Mouse (Mus musculus): ENCODE measurements around the gene Isyna1. TPM values are rescaled to one million over a fixed set of nuclear protein-coding genes. Genes with fewer than 3 reads are reported as not detected.

Isyna1 gene
- total and polyA plus RNA-seq, 3 experiments = 84.1 to 189 TPM; not detected in 1

DNA sequence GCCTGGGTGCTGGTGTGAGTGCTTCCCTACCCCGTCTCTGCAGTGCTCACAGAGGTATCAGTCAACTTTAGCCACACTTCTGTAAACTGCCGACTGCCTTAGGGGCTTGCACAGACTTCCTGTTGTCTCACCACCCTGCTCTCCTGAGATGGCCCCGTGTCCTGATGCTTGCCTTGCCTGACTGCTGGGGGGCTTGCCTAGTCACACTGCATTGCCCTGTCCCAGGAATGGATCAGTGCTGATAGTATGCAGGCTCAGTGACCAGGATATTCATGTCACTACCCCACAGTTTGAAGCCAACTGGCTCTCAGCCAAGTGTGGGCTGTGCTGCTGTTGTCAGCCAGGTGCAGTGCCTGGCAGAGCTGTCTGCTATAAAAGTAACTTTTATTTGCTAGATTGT, 28.6 kb upstream of the Isyna1 start (continued):
- TF ChIP-seq CTCF (IDR thresholded peaks at IDR 0.05 in 2 of 3, conservative IDR thresholded peaks at IDR 0.05 in 1 of 3; ENCODE audit: control insufficient read depth in 1 of 3, insufficient read depth in 1 of 3, low read depth in 2 of 3, low read length in 3 of 3, poor library complexity in 1 of 3, severe bottlenecking in 1 of 3) (no peak), TAL1 (IDR thresholded peaks at IDR 0.05; ENCODE audit: low read length) (peak; percentile 31; the same call in 1 of the 2 replicates), POLR2A (IDR thresholded peaks at IDR 0.05; ENCODE audit: control insufficient read depth in 1 of 2, insufficient read depth in 1 of 2, low read depth in 1 of 2, low read length in 2 of 2, poor library complexity in 1 of 2) (no peak), MYB (IDR thresholded peaks at IDR 0.05; ENCODE audit: low read depth, low read length) (0 out of 2 replicates have a peak, but pooled peaks have one; percentile 2), ZMIZ1 (IDR thresholded peaks at IDR 0.05; ENCODE audit: low read depth, low read length) (no peak), GATA1 (IDR thresholded peaks at IDR 0.05; ENCODE audit: low read depth, low read length) (no peak), SIN3A (IDR thresholded peaks at IDR 0.05; ENCODE audit: low read length) (peak; percentile 45), TCF12 (IDR thresholded peaks at IDR 0.05; ENCODE audit: low read depth, low read length) (no peak; the same call in none of the 2 replicates), CHD2 (IDR thresholded peaks at IDR 0.05; ENCODE audit: low read length) (no peak), RCOR1 (IDR thresholded peaks at IDR 0.05; ENCODE audit: low read depth, low read length) (no peak), ZC3H11A (IDR thresholded peaks at IDR 0.05; ENCODE audit: low read depth, low read length) (no peak), GABPA (IDR thresholded peaks at IDR 0.05; ENCODE audit: low read depth, low read length) (no peak), POLR2AphosphoS5 (IDR thresholded peaks at IDR 0.05; ENCODE audit: borderline replicate concordance, low read depth, low read length) (no peak), MEF2A (IDR thresholded peaks at IDR 0.05; ENCODE audit: extremely low read depth, insufficient replicate concordance, low read depth, low read length, poor library complexity, severe bottlenecking) (no peak)

GRCm38 (mm10) chr8:70570360-70570759, 23.8 kb upstream of the Isyna1 start:
- peaks cover 12 to 15% of the 10 kb centered on the region in 2 experiments for H3K4me1 ChIP-seq (ENCODE audit: control insufficient read depth in 1 of 2, insufficient read depth in 2 of 2, low read length in 2 of 2)
- no peak for DNase-seq (ENCODE audit: low read depth, low spot score)

DNA sequence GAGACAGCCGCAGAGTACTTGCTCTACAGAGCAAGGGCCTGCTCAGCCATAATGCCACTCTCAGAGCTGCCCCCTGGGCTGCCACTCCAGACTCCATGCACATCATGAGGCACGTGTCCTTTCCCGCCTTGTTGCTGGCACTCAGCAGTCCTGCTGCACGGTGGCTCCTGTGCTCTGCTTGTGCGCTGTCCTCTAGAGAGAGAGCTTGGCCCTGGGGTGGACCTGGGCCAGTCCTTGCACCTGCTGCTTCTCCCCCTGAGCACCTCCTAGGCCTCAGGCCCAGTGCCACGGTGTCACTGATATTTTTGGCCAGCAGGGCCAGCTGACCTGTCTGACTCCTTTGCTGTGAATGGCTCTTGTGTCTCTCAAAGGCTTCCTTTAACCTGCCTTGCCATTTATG, 23.2 kb upstream of the Isyna1 start:
- H3K79me2 ChIP-seq (ENCODE audit: control insufficient read depth, insufficient read depth, low read length, poor library complexity) = peaks cover 3% of the 10 kb centered on the region; the same call in 1 of the 2 replicates
- no peak overlapping the region for H3K9ac ChIP-seq (ENCODE audit: control insufficient read depth, low read depth, low read length, poor library complexity, severe bottlenecking)
- H3K27ac ChIP-seq (ENCODE audit: control insufficient read depth, low read depth, low read length) = no peak overlapping the region
- H3K27me3 ChIP-seq (ENCODE audit: control insufficient read depth in 1 of 2, insufficient read depth in 2 of 2, low read length in 2 of 2) = no peaks in the 10 kb centered on the region
- TF ChIP-seq USF1 (IDR thresholded peaks at IDR 0.05; ENCODE audit: low read depth, low read length) (no peak), POLR2AphosphoS5 (IDR thresholded peaks at IDR 0.05; ENCODE audit: borderline replicate concordance, low read depth, low read length) (no peak), HCFC1 (IDR thresholded peaks at IDR 0.05; ENCODE audit: low read depth, low read length) (no peak), CHD2 (IDR thresholded peaks at IDR 0.05; ENCODE audit: low read length) (no peak), MEF2A (IDR thresholded peaks at IDR 0.05; ENCODE audit: extremely low read depth, insufficient replicate concordance, low read depth, low read length, poor library complexity, severe bottlenecking) (no peak), MAZ (IDR thresholded peaks at IDR 0.05; ENCODE audit: low read depth, low read length) (no peak), POLR2A (IDR thresholded peaks at IDR 0.05; ENCODE audit: control insufficient read depth in 1 of 2, insufficient read depth in 1 of 2, low read depth in 1 of 2, low read length in 2 of 2, poor library complexity in 1 of 2) (no peak), TCF12 (IDR thresholded peaks at IDR 0.05; ENCODE audit: low read depth, low read length) (no peak), CTCF (IDR thresholded peaks at IDR 0.05 in 2 of 3, conservative IDR thresholded peaks at IDR 0.05 in 1 of 3; ENCODE audit: control insufficient read depth in 1 of 3, insufficient read depth in 1 of 3, low read depth in 2 of 3, low read length in 3 of 3, poor library complexity in 1 of 3, severe bottlenecking in 1 of 3) (no peak), ZNF384 (IDR thresholded peaks at IDR 0.05; ENCODE audit: low read depth, low read length) (no peak), NELFE (IDR thresholded peaks at IDR 0.05; ENCODE audit: low read depth, low read length) (no peak), RAD21 (IDR thresholded peaks at IDR 0.05; ENCODE audit: low read depth, low read length) (no peak), MYC (IDR thresholded peaks at IDR 0.05; ENCODE audit: low read depth, low read length) (no peak)
- H3K4me3 ChIP-seq (ENCODE audit: control insufficient read depth in 1 of 2, insufficient read depth in 1 of 2, low read depth in 2 of 2, low read length in 2 of 2) = no peak overlapping the region
- peaks cover 0 to 14% of the 10 kb centered on the region in 2 experiments; a peak in 2 of 4 replicates for H3K36me3 ChIP-seq (ENCODE audit: control insufficient read depth in 1 of 2, insufficient read depth in 2 of 2, low read length in 2 of 2)
- H3K4me1 ChIP-seq (ENCODE audit: control insufficient read depth in 1 of 2, insufficient read depth in 2 of 2, low read length in 2 of 2) = peaks cover 8 to 10% of the 10 kb centered on the region in 2 experiments
- no peaks in the 10 kb centered on the region for H3K9me3 ChIP-seq (replicated peaks; ENCODE audit: insufficient read depth, low read length)
- no peak for DNase-seq (ENCODE audit: low read depth, low spot score)

More at GRCm38 (mm10) chr8:70570360-70570759, 23.8 kb upstream of the Isyna1 start:
- H3K36me3 ChIP-seq (ENCODE audit: control insufficient read depth in 1 of 2, insufficient read depth in 2 of 2, low read length in 2 of 2) = peaks cover 0 to 15% of the 10 kb centered on the region in 2 experiments; a peak in 2 of 4 replicates
- no peaks in the 10 kb centered on the region for H3K9me3 ChIP-seq (replicated peaks; ENCODE audit: insufficient read depth, low read length)
- no peaks in the 10 kb centered on the region for H3K27me3 ChIP-seq (ENCODE audit: control insufficient read depth in 1 of 2, insufficient read depth in 2 of 2, low read length in 2 of 2)
- no peak overlapping the region for H3K27ac ChIP-seq (ENCODE audit: control insufficient read depth, low read depth, low read length)
- TF ChIP-seq USF2 (IDR thresholded peaks at IDR 0.05; ENCODE audit: borderline replicate concordance in 1 of 2, insufficient read depth in 1 of 2, low read depth in 1 of 2, low read length in 2 of 2) (no peak), E2F4 (IDR thresholded peaks at IDR 0.05; ENCODE audit: borderline replicate concordance, low read depth, low read length) (no peak)
- H3K79me2 ChIP-seq (ENCODE audit: control insufficient read depth, insufficient read depth, low read length, poor library complexity) = peaks cover 3% of the 10 kb centered on the region; the same call in 1 of the 2 replicates
- no peak overlapping the region for H3K9ac ChIP-seq (ENCODE audit: control insufficient read depth, low read depth, low read length, poor library complexity, severe bottlenecking)
- no peak overlapping the region for H3K4me3 ChIP-seq (ENCODE audit: control insufficient read depth in 1 of 2, insufficient read depth in 1 of 2, low read depth in 2 of 2, low read length in 2 of 2)

Data from MEL (cell line).